Mouse (Mus musculus): ENCODE data around the gene Plppr1.
"Not testable (repeated sequence)": the region's sequence is repeated elsewhere in the genome, so short reads cannot be mapped to it uniquely, and the experiment has no call there.

Gene Plppr1

DNA sequence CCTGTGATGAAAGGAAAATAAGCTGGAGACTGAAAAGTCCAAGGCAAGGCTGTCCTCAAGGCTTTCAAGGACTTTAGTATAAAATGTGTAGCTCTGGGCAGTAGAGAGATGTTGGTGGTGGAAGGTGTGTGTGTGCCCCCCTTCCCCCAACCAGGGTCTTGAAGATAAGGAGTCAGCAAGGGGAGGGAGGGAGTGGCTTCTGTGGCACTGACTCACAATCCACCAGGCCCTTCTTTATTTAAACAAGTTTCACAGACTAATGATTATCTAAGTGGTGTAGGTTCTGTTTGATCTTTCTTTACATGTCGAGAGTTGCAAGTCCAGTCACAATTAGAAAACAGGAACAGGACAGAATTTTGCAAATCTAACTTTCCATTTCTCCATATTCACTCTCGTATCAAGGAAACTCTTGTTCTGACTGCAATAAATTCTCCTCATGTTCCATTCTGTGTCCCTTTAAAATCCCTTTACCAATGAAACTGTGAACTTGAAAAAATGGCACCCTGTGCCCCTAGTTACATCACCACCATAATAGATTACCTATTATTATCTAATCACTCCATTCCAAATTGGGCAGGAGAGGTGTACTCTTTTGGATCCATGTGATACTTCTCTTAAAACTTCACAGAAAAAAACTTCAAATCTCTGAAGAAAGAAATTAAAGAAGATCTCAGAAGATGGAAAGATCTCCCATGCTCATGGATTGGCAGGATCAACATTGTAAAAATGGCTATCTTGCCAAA lies 324.7 kb downstream of the Plppr1 start:
- not testable (repeated sequence) for DNase-seq (ENCODE audit: low spot score in 2 of 2)

GRCm38 (mm10) chr4:49386873-49387272 lies 327.8 kb downstream of the Plppr1 start:
- no peak for DNase-seq (ENCODE audit: low spot score in 2 of 2)
